In the genomic region with DNA sequence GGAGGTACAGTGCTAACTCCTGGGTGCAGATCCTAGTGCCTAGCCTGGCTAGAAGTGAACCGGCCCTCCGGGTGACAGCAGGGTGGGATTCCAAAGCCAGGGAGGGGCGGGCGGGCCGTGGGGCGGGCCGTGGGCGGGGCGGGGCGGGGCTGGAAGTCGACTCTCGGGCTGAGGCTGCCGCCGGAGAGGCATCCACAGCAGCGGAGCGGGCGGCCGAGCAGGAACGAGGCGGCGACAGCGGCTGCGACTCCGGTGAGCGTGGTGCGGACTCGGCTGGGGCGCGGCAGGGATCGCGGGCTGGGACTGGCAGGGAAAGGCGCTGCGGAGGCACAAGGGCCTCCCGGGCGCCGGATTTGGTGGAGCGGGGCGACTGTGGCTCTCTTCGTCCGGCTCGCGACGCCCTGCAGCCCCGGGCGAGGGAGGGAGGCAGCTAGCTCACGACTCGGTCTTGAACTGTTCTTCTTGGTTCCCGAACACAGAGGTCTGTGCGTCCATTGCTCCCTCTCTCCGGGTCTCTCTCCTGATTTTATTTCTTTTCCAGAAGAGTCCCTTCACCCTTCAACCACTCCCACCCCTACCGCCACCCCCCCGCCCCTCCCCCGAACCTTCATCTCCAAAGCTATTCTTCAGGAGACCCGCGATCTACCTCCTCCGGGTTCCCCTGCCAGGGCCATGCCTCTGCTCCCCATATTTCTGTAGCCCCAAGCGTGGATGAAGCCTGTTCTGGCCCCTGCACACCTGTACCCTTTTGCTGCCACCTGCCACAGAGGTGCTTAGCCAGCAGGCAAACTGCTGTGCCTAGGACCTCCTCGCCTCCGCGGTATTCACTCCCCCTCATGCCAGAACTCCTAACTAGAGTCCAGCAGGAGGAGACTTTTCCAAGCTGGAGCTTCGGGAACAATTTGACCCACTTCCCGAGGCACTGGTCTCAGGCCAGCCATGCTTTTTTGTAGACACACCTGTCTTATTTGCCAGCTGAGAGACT, we compare ENCODE assay signal across 8 mouse cellular contexts. TPM values are rescaled to one million over a fixed set of nuclear protein-coding genes. Genes with fewer than 3 reads are reported as not detected.
A peak's percentile ranks its signal among the peaks of the same experiment; 100 is the strongest.
DNase-seq lines count a peak whose midpoint lies in the region; ATAC-seq and TF ChIP-seq lines count a peak whose summit lies in the region.

A gene (plus strand): TSS at position 153 of the 985 bp plus-strand sequence.

- ATAC-seq in lung, embryonic 16.5 days (ENCODE audit: low read depth): peak; percentile 91

- TF ChIP-seq EP300 in ES-Bruce4 (IDR thresholded peaks at IDR 0.05; ENCODE audit: insufficient read depth, low read depth, low read length): no peak

- no peaks in the 10 kb centered on the region for H3K36me3 ChIP-seq in ES-Bruce4 (ENCODE audit: control insufficient read depth, insufficient read depth, low read length, poor library complexity, severe bottlenecking)
- no peaks in the 10 kb centered on the region for H3K36me3 ChIP-seq in lung, embryonic 16.5 days (ENCODE audit: control insufficient read depth, insufficient read depth, low read length)

- TF ChIP-seq CTCF in ES-Bruce4 (IDR thresholded peaks at IDR 0.05; ENCODE audit: low read depth, low read length): no peak

- no peaks in the 10 kb centered on the region for H3K9me3 ChIP-seq in ES-Bruce4 (replicated peaks; ENCODE audit: control insufficient read depth, insufficient read depth, low read length, poor library complexity, severe bottlenecking)
- no peaks in the 10 kb centered on the region for H3K9me3 ChIP-seq in lung, embryonic 16.5 days (ENCODE audit: control insufficient read depth, low read length)

- H3K4me3 ChIP-seq in ES-Bruce4 (ENCODE audit: low read depth, low read length): peak within 1 kb of the TSS; percentile 79
- peak within 1 kb of the TSS; percentile 76 for H3K4me3 ChIP-seq in lung, embryonic 16.5 days (ENCODE audit: low read length)

- peak; percentile 33 for TF ChIP-seq POLR2A in ES-Bruce4 (IDR thresholded peaks at IDR 0.05; ENCODE audit: insufficient read depth, low read length)

- under 1% methylated on average over 53 of the region's 62 CpGs for whole genome bisulfite sequencing in lung, embryonic 16.5 days

- peak within 1 kb of the TSS; percentile 75 for H3K9ac ChIP-seq in ES-Bruce4 (ENCODE audit: low read depth, poor library complexity, severe bottlenecking)
- H3K9ac ChIP-seq in lung, embryonic 16.5 days (ENCODE audit: low read length): peak within 1 kb of the TSS; percentile 84

- peak; percentile 72 to 81 for DNase-seq in cerebellum, adult 18-20 months
- DNase-seq in forelimb bud, embryonic 11.5 days (ENCODE audit: low read depth, low spot score): peak; percentile 57
- peak; percentile 83 for DNase-seq in heart, postnatal 4 days
- DNase-seq in layer of hippocampus, adult 8-10 months (ENCODE audit: low spot score in 2 of 2): peak in 1 of 2 experiments; percentile 65
- DNase-seq in ovary, postnatal 10 days (ENCODE audit: low spot score): peak; percentile 59
- peak; percentile 35 to 67 for DNase-seq in thymus, postnatal 10 days (ENCODE audit: low spot score in 2 of 2)

- no peak within 1 kb of the TSS for H3K27ac ChIP-seq in ES-Bruce4 (ENCODE audit: insufficient read depth, low read length)
- peak within 1 kb of the TSS; percentile 63 for H3K27ac ChIP-seq in lung, embryonic 16.5 days (ENCODE audit: low read length)

- H3K4me2 ChIP-seq in lung, embryonic 16.5 days (ENCODE audit: low read depth, low read length): peak within 1 kb of the TSS; percentile 95

- H3K27me3 ChIP-seq in ES-Bruce4 (ENCODE audit: control insufficient read depth, insufficient read depth, low read length, poor library complexity, severe bottlenecking): no peaks in the 10 kb centered on the region
- no peaks in the 10 kb centered on the region for H3K27me3 ChIP-seq in lung, embryonic 16.5 days (ENCODE audit: control insufficient read depth, insufficient read depth, low read depth, low read length)

- H3K4me1 ChIP-seq in ES-Bruce4 (ENCODE audit: control insufficient read depth, insufficient read depth, low read length): peaks cover 4% of the 10 kb centered on the region
- H3K4me1 ChIP-seq in lung, embryonic 16.5 days (replicated peaks; ENCODE audit: control insufficient read depth, insufficient read depth, low read length): peaks cover 29% of the 10 kb centered on the region

RNA-seq across cellular contexts. Expression of the gene that starts here (rescaled TPM):
- polyA plus RNA-seq in ES-Bruce4 (2011; ENCODE audit: insufficient read depth, insufficient read length, low read depth, missing spikeins): 8.5 and 10.1 TPM in 2 replicates
- total RNA-seq in heart, postnatal 4 days (2021): 10 to 100 TPM; 17.6 to 19.0 TPM
- 100 to 1,000 TPM; 159 to 187 (median 169) TPM for total RNA-seq in layer of hippocampus, adult 8-10 months (2022)
- 16.8 TPM in 2 replicates for polyA plus RNA-seq in lung, embryonic 16.5 days (2015; fragmentation: Nextera tagmentation; extraction: Ambion mirVana)

Comparison
In these comparisons a context has a peak if more than half of its experiments do, and no peak if none do; other contexts are left out.
1. RNA of the gene that starts here (total RNA-seq): 159 to 187 TPM in layer of hippocampus, adult 8-10 months; 17.6 to 19.0 TPM in heart, postnatal 4 days; every median in the first group is over 4 times any median in the second.